Mouse (Mus musculus): ENCODE measurements at regions not wholly inside any gene's neighbourhood (a gene's known extent, or its start where the extent isn't known, plus 50 kb on each side); places are given as distances from the start of the nearest gene placed in this dataset.

- DNase-seq: no peak
These were observed 95.4 kb upstream of the Egr2 start for GRCm38 (mm10) chr10:67439844-67440243.

DNA sequence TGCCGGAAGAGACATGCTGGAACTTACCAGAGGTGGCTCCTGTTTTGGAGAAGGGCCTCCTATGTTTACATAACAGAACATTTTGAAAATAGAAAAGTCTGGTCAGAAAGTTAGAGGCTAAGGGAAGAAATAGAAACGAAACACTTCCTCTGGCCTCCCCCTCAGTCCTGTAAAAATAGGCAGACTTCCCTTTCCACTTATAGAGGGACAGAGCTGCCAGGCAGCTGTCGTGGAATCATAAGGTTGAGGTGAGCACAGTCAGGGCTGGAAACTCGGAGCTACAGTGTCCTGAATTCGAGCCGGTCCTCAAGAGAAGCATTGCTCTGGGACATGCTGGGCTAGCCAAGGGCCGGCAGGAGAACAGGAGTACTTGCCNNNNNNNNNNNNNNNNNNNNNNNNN, 94.0 kb upstream of the Egr2 start:
- no peak for DNase-seq

GRCm38 (mm10) chr10:67448875-67449274, 86.4 kb upstream of the Egr2 start:
- no peak for DNase-seq

DNA sequence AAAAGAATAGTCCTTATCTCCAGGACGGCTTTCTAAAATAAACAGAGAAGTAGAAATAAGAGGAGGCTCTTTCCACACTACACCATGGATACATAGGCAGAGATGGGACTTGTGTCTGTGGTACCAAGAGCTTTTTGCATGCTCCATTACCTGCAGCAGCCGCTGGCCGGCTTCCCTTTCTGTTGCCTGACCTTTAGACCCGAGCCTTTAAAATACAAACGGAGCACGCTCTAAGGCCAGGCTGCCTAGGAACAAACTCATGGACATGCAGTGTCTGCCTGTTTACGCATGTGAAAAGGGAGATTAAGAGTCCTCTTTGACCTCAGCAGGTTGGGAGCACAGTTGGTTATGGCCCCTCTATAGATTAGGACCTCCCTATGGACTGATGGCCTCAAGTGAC, 81.1 kb upstream of the Egr2 start:
- no peak for DNase-seq

- DNase-seq: peak in 1 of 2 experiments; percentile 11
These were observed 76.6 kb upstream of the Egr2 start for GRCm38 (mm10) chr10:67458447-67459272.

DNA sequence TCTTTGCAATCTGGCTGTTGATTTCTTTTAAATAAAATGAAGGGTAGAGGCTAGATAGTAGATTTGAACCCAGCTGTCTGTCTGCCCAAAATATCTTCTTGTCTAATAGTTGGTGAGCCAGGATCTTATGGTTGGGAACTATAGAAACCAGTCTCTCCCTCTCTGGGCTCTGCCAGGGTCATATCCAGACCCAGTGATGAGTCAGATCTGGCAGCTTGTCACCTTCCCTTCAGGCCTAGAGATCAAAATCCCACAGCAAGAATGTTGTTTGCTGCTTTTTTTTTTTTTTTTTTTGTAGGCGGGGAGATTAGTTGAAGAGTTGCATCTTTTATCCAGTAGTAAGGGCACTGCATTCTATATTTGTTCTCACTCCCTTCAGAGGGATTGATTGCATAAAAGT, 74.0 kb upstream of the Egr2 start:
- DNase-seq: no peak

GRCm38 (mm10) chr10:67461862-67462261, 73.4 kb upstream of the Egr2 start:
- DNase-seq: no peak

DNA sequence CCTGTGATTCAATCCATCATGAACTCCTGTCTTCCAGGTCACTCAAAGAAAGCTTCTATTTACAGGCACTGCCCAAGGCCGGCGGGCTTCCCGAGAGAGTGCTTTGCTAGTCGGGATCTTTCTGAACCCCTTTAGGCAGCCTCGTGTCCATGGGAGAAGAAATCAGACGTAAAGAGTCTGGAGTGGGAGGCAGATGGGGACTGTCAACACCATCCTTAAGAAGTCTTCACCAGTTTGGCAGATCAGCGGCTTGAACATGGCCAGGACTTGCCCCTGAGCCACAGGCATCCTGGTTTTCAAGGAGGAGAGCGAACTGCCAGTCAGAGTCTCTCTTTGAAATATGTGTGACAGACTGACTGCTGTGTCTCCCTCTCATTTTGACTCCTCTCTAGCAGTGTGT, 66.6 kb upstream of the Egr2 start:
- no peak for DNase-seq

- DNase-seq: no peak
These were observed 62.3 kb upstream of the Egr2 start for GRCm38 (mm10) chr10:67473016-67473415.

- no peak for DNase-seq
These were observed 60.9 kb upstream of the Egr2 start for GRCm38 (mm10) chr10:67474336-67474735.

- no peak for DNase-seq
These were observed 53.0 kb upstream of the Egr2 start for GRCm38 (mm10) chr10:67482268-67482667.

DNA sequence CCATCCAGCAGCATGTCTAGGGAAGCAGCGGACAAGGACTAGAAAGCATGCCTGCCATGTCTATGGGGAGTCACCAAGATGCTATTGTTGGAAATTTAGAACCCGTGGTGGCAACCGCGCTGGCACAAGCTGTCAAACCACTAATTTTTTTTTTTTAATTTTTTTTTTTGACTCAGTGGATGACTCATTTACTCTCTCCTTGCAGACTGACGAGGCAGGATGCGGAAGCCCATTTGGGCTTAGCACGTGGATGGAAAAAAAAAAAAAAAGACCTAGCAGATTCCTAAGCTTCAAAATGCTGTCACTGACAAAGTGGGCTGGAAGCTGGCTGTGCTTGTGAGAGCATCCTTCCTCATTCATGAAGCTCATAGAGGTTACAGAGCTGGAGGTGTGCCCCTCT, 51.9 kb upstream of the Egr2 start:
- no peak for DNase-seq

GRCm38 (mm10) chr10:67484091-67484745, 51.1 kb upstream of the Egr2 start:
- DNase-seq: no peak
